Mouse (Mus musculus): ENCODE data around the gene Csrp1. TPM values are rescaled to one million over a fixed set of nuclear protein-coding genes. Genes with fewer than 3 reads are reported as not detected.

Csrp1 gene
- polyA plus RNA-seq, 1 experiment: 390 TPM

DNA sequence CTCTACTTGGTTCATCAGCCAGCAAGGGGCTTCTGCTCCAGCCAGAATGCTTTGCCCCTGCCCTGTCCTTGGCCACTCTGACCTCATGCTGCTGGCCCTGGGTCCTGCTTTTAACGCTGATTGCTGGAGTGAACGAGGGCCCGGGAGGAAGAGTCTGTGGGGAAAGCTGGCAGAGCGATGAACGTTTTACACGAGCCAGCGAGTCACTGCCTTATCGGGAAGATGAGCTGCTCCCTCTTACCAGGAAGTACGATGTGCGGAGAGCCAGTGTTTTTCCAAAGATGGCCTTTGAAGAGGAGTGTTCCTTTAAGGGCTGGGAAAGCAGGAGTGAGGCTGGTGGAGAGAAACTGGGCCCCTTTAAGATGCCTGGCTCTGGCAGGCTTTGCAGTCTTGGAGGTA lies 28.4 kb upstream of the Csrp1 start:
- no peak for DNase-seq
- Histone ChIP-seq H3K36me3 (ENCODE audit: control insufficient read depth, insufficient read depth, low read length) (no peaks in the 10 kb centered on the region), H3K27me3 (ENCODE audit: control insufficient read depth, insufficient read depth, low read length) (peaks cover 19% of the 10 kb centered on the region), H3K4me1 (replicated peaks; ENCODE audit: control insufficient read depth, insufficient read depth, low read length) (no peaks in the 10 kb centered on the region), H3K4me3 (ENCODE audit: control insufficient read depth, insufficient read depth, low read length) (no peak overlapping the region), H3K27ac (ENCODE audit: control insufficient read depth, insufficient read depth, low read length) (no peak overlapping the region)
- WGBS: 73% methylated on average over 10 of the region's 10 CpGs
- TF ChIP-seq CTCF (IDR thresholded peaks at IDR 0.05; ENCODE audit: borderline replicate concordance, control insufficient read depth, extremely low read depth, insufficient read depth, low read length, poor library complexity): no peak

DNA sequence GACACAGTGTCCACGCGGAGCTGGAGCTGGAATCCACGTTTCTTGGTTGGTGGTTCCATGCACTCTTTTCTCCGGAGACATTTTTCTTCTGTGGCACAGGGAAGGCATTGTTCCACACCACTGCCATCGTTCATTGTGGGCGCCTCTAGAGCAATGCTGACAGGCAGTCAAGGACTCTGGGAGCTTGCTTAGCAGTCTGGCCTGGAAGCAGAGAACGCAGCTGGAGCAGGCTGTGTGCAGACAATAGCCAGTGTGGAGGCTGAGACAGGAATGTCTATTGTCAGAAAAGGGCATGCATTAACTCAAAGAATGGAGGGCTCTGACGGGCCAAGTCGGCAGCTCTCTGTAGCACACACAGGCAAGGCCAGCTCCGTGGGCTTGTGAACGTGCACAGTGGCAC lies 25.7 kb upstream of the Csrp1 start:
- TF ChIP-seq CTCF (IDR thresholded peaks at IDR 0.05; ENCODE audit: borderline replicate concordance, control insufficient read depth, extremely low read depth, insufficient read depth, low read length, poor library complexity): no peak
- no peak for TF ChIP-seq POLR2A (IDR thresholded peaks at IDR 0.05; ENCODE audit: control insufficient read depth, extremely low read depth, insufficient read depth, low read length, poor library complexity)
- no peak for DNase-seq
- no peak overlapping the region for H3K27ac ChIP-seq (ENCODE audit: control insufficient read depth, insufficient read depth, low read length)
- H3K27me3 ChIP-seq (ENCODE audit: control insufficient read depth, insufficient read depth, low read length): no peaks in the 10 kb centered on the region
- H3K4me1 ChIP-seq (replicated peaks; ENCODE audit: control insufficient read depth, insufficient read depth, low read length): no peaks in the 10 kb centered on the region
- H3K36me3 ChIP-seq (ENCODE audit: control insufficient read depth, insufficient read depth, low read length): no peaks in the 10 kb centered on the region
- 88% methylated on average over 11 of the region's 11 CpGs for WGBS
- no peak overlapping the region for H3K4me3 ChIP-seq (ENCODE audit: control insufficient read depth, insufficient read depth, low read length)

GRCm38 (mm10) chr1:135697462-135697861 lies 22.4 kb upstream of the Csrp1 start:
- no peak for TF ChIP-seq POLR2A (IDR thresholded peaks at IDR 0.05; ENCODE audit: control insufficient read depth, extremely low read depth, insufficient read depth, low read length, poor library complexity)
- TF ChIP-seq CTCF (IDR thresholded peaks at IDR 0.05; ENCODE audit: borderline replicate concordance, control insufficient read depth, extremely low read depth, insufficient read depth, low read length, poor library complexity): no peak
- H3K4me3 ChIP-seq (ENCODE audit: control insufficient read depth, insufficient read depth, low read length): no peak overlapping the region
- no peaks in the 10 kb centered on the region for H3K36me3 ChIP-seq (ENCODE audit: control insufficient read depth, insufficient read depth, low read length)
- no peak overlapping the region for H3K27ac ChIP-seq (ENCODE audit: control insufficient read depth, insufficient read depth, low read length)
- H3K27me3 ChIP-seq (ENCODE audit: control insufficient read depth, insufficient read depth, low read length): no peaks in the 10 kb centered on the region
- H3K4me1 ChIP-seq (replicated peaks; ENCODE audit: control insufficient read depth, insufficient read depth, low read length): no peaks in the 10 kb centered on the region
- no peak for DNase-seq
- WGBS: 83% methylated on average over 4 of the region's 4 CpGs

GRCm38 (mm10) chr1:135698046-135698445 lies 21.8 kb upstream of the Csrp1 start:
- TF ChIP-seq POLR2A (IDR thresholded peaks at IDR 0.05; ENCODE audit: control insufficient read depth, extremely low read depth, insufficient read depth, low read length, poor library complexity) (no peak), CTCF (IDR thresholded peaks at IDR 0.05; ENCODE audit: borderline replicate concordance, control insufficient read depth, extremely low read depth, insufficient read depth, low read length, poor library complexity) (no peak)
- Histone ChIP-seq H3K27me3 (ENCODE audit: control insufficient read depth, insufficient read depth, low read length) (no peaks in the 10 kb centered on the region), H3K27ac (ENCODE audit: control insufficient read depth, insufficient read depth, low read length) (no peak overlapping the region), H3K4me1 (replicated peaks; ENCODE audit: control insufficient read depth, insufficient read depth, low read length) (no peaks in the 10 kb centered on the region), H3K4me3 (ENCODE audit: control insufficient read depth, insufficient read depth, low read length) (no peak overlapping the region), H3K36me3 (ENCODE audit: control insufficient read depth, insufficient read depth, low read length) (no peaks in the 10 kb centered on the region)
- 78% methylated on average over 6 of the region's 6 CpGs for WGBS
- DNase-seq: no peak

DNA sequence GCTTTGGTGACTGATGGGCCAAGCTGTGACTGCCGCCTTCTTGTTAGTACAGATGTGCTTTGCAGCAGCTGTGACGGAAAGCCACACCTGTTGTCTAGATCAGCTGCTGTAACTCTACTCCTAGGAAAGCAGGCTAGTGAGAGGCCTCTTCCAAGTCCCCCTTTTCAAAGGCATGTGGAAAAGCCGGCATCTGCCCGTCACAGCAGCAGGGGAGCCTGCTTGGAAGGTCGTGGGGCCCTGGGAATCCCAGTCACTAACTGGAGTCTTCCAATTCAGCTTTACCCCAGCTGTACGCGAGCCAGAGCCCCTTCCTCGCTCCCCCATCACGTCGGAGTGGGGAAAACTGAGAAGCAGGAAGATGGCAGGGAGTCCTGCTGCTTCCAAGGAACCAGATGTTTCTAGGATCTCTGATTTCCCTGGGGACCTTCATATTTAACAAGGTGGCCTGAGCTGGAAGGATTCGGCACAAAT lies 21.4 kb upstream of the Csrp1 start:
- Histone ChIP-seq H3K36me3 (ENCODE audit: control insufficient read depth, insufficient read depth, low read length) (no peaks in the 10 kb centered on the region), H3K27ac (ENCODE audit: control insufficient read depth, insufficient read depth, low read length) (no peak overlapping the region), H3K27me3 (ENCODE audit: control insufficient read depth, insufficient read depth, low read length) (no peaks in the 10 kb centered on the region), H3K4me1 (replicated peaks; ENCODE audit: control insufficient read depth, insufficient read depth, low read length) (no peaks in the 10 kb centered on the region), H3K4me3 (ENCODE audit: control insufficient read depth, insufficient read depth, low read length) (no peak overlapping the region)
- TF ChIP-seq POLR2A (IDR thresholded peaks at IDR 0.05; ENCODE audit: control insufficient read depth, extremely low read depth, insufficient read depth, low read length, poor library complexity) (no peak), CTCF (IDR thresholded peaks at IDR 0.05; ENCODE audit: borderline replicate concordance, control insufficient read depth, extremely low read depth, insufficient read depth, low read length, poor library complexity) (no peak)
- DNase-seq: no peak
- WGBS: 89% methylated on average over 11 of the region's 11 CpGs

DNA sequence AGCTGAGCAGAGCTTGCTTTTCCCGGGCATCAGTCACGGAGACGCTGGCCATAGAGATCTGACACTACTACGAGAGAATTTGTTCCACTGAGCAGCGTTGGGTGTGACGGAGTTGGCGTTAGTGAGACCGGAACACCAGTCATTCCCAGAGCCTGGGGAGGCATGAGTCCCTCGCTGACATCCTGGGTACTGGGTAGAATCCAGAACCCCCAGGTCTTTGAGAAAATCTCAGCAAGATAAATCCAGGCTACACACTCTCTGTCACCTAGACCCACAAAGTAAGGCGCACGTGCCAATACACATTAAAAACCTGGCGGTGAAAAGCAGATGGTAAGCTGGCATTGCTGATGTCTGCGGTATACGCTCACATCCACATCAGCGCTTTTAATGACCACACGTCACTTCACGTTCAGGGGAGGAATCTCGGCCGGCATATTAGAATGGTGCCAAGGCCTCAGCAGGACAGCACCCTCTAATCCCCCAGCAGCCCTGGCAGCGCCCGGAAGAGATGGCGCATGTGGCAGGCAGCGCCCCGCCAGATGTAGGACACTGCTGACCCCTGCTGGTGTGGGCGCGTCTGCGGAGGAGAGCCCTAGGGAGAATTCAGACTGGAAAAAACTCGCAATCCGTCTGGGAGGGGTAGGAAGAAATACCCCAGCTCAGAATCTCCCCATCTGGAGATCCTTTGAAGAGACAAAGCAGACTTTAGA lies 20.7 kb upstream of the Csrp1 start:
- 45% methylated on average over 29 of the region's 29 CpGs for WGBS
- no peaks in the 10 kb centered on the region for H3K36me3 ChIP-seq (ENCODE audit: control insufficient read depth, insufficient read depth, low read length)
- DNase-seq: peak; percentile 68
- TF ChIP-seq POLR2A (IDR thresholded peaks at IDR 0.05; ENCODE audit: control insufficient read depth, extremely low read depth, insufficient read depth, low read length, poor library complexity) (no peak), CTCF (IDR thresholded peaks at IDR 0.05; ENCODE audit: borderline replicate concordance, control insufficient read depth, extremely low read depth, insufficient read depth, low read length, poor library complexity) (peak; percentile 63; the same call in 1 of the 2 replicates)
- H3K4me1 ChIP-seq (replicated peaks; ENCODE audit: control insufficient read depth, insufficient read depth, low read length): no peaks in the 10 kb centered on the region
- H3K27ac ChIP-seq (ENCODE audit: control insufficient read depth, insufficient read depth, low read length): no peak overlapping the region
- no peaks in the 10 kb centered on the region for H3K27me3 ChIP-seq (ENCODE audit: control insufficient read depth, insufficient read depth, low read length)
- no peak overlapping the region for H3K4me3 ChIP-seq (ENCODE audit: control insufficient read depth, insufficient read depth, low read length)

GRCm38 (mm10) chr1:135699892-135700291 lies 20.0 kb upstream of the Csrp1 start:
- H3K27me3 ChIP-seq (ENCODE audit: control insufficient read depth, insufficient read depth, low read length): no peaks in the 10 kb centered on the region
- H3K4me1 ChIP-seq (replicated peaks; ENCODE audit: control insufficient read depth, insufficient read depth, low read length): no peaks in the 10 kb centered on the region
- H3K36me3 ChIP-seq (ENCODE audit: control insufficient read depth, insufficient read depth, low read length): no peaks in the 10 kb centered on the region
- H3K4me3 ChIP-seq (ENCODE audit: control insufficient read depth, insufficient read depth, low read length): no peak overlapping the region
- DNase-seq: no peak
- 54% methylated on average over 2 of the region's 2 CpGs for WGBS
- no peak for TF ChIP-seq CTCF (IDR thresholded peaks at IDR 0.05; ENCODE audit: borderline replicate concordance, control insufficient read depth, extremely low read depth, insufficient read depth, low read length, poor library complexity)
- no peak for TF ChIP-seq POLR2A (IDR thresholded peaks at IDR 0.05; ENCODE audit: control insufficient read depth, extremely low read depth, insufficient read depth, low read length, poor library complexity)
- H3K27ac ChIP-seq (ENCODE audit: control insufficient read depth, insufficient read depth, low read length): no peak overlapping the region

Data from thymus, adult 2 months (tissue).